Mouse (Mus musculus): ENCODE data around the gene D730048I06Rik.
"Not testable (repeated sequence)": the region's sequence is repeated elsewhere in the genome, so short reads cannot be mapped to it uniquely, and the experiment has no call there.

D730048I06Rik gene

DNA sequence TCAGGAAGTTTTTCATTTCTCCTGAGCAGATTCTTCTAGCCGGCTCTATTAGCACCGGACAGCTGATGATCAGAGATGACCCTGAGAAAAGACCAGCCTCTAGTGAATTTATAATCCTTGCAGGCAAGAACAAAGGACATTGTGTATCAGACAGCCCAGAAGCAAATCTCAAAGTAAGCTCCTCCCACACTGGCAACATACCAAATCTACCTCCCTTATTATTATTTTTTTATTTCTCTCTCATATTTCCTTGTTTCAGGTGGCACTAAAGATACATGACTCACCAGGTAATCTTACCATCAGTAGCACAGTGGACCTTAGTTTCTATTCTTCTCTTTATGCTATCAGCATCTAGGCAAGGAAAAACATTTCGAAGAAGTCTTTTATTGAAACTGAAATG, at the start of gene D730048I06Rik, which contains the start of gene Gm27235:
Gene D730048I06Rik, minus strand, starts transcription at position 112 of the 400 bp plus-strand sequence.
Gene Gm27235, minus strand, starts transcription at position 101 of the 400 bp plus-strand sequence.
- DNase-seq (ENCODE audit: low spot score) = no peak

DNA sequence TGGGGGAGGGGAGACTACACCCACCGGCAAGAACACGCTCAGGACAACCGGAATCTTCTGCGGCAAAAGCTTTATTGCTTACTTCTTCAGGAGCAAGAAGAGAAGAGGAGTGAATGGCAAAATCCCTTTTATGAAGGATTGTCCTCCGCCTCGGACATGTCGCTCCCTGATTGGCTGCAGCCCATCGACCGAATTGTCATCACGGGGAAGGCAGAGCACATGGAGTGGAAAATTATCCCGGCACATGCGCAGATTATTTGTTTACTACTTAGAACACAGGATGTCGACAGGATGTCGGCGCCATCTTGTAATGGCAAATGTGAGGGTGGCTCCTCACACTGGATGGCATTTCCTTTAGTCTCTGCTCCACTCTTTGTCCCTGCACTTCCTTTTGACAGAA, 28.0 kb upstream of the D730048I06Rik start:
- DNase-seq (ENCODE audit: low spot score) = not testable (repeated sequence)

DNA sequence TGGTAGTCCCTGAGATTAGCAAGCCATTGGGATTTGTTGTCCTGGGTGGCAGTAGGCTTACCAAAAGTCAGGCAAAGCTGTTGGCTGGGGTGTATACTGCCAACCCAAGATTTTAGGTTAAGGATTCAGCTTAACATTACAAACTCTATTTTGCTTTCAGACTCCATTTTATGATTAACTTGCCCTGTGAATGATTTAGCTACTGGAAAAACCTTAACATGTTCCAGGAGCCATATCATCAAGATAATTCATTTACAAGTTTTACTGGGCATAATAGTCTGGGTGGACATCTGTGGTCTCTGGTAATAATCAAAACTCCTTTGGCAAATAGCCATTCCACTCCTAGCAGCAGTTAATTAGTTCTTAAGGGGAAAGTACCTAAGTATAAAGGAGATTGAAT, 8.2 kb upstream of the D730048I06Rik start:
- no peak for DNase-seq (ENCODE audit: low spot score)

- DNase-seq (ENCODE audit: low spot score) = no peak
Measured at GRCm38 (mm10) chr9:35778009-35778408, 11.9 kb downstream of the D730048I06Rik start, which contains the start of gene Gm17727. Gene Gm17727, minus strand, starts transcription at chr9:35778109.

DNA sequence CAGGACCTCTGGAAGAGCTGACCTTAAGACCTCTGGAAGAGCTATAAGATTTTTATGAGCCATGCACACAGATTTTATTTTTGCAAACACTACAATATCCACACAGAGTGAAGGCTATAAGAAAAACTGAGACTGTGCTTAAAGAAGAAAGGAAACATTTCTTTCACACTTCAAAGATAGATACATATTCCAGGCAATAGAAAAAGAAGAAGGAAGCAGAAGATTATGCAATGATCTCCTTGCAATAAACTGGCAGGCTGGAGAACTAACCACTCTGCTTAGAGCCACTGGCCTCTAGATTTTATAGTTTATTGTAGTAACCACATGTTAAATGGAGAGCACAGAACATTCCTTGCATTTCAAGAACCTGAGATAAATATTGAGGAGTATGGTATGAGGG, 33.1 kb downstream of the D730048I06Rik start:
- DNase-seq (ENCODE audit: low spot score) = no peak

DNA sequence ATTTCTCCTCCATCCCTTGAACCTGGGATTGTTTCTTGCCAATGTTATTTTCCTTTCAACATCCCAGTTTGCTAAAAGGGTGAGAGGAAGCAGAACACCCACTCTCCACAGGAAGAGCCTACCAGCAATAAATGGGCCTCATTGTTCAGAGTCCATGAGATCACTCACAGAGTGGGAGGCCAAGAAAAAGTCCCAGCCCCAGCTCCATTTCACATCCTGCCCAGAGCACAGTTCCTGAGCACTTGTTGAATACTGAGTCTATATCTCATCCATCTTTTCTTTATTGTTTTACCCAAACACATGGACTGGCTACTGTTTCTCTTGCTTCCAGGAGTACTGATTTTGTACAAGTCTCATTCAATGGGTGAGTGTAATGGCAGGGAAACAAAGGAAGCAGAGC, 49.2 kb downstream of the D730048I06Rik start, which contains the start of gene Gm17677:
Gene Gm17677, plus strand, starts transcription at position 301 of the 400 bp plus-strand sequence.
- DNase-seq (ENCODE audit: low spot score) = no peak
